Mouse (Mus musculus): ENCODE results near the gene Neu2. TPM values are rescaled to one million over a fixed set of nuclear protein-coding genes. Genes with fewer than 3 reads are reported as not detected.

Gene Neu2
- polyA plus RNA-seq, 1 experiment from 2014 or later = 0.51 TPM

Other genes starting within 250 kb of the Neu2 start
- gene Efhd1, start 245.5 kb upstream of the Neu2 start, polyA plus RNA-seq (2015; fragmentation: Nextera tagmentation; extraction: Ambion mirVana) = 2.8 and 3.0 TPM in 2 replicates
- 56.2 and 56.6 TPM in 2 replicates for gene Gigyf2, start 182.9 kb upstream of the Neu2 start, polyA plus RNA-seq (2015; fragmentation: Nextera tagmentation; extraction: Ambion mirVana)
- gene Kcnj13, start 115.2 kb upstream of the Neu2 start, polyA plus RNA-seq (2015; fragmentation: Nextera tagmentation; extraction: Ambion mirVana) = 2.8 and 6.0 TPM in 2 replicates
- gene Snorc, start 39.6 kb upstream of the Neu2 start, polyA plus RNA-seq (2015; fragmentation: Nextera tagmentation; extraction: Ambion mirVana) = 10.8 and 20.4 TPM in 2 replicates
- gene Ngef, start 64.0 kb downstream of the Neu2 start, polyA plus RNA-seq (2015; fragmentation: Nextera tagmentation; extraction: Ambion mirVana) = 4.3 and 4.4 TPM in 2 replicates
- 7.9 and 9.7 TPM in 2 replicates for gene Inpp5d, start 110.4 kb downstream of the Neu2 start, polyA plus RNA-seq (2015; fragmentation: Nextera tagmentation; extraction: Ambion mirVana)
- 28.9 and 31.3 TPM in 2 replicates for gene Atg16l1, start 246.0 kb downstream of the Neu2 start, polyA plus RNA-seq (2015; fragmentation: Nextera tagmentation; extraction: Ambion mirVana)

Measured in embryonic facial prominence, embryonic 15.5 days (tissue).